Mouse (Mus musculus) lung, adult 2 months (tissue): ENCODE results near the gene Pced1a.

Source experiments
- CTCF ChIP-seq: fragments of 200-500 bp; IDR thresholded peaks from 2 replicates; pipeline ENCODE4 v1.5.1; 2011; ENCODE audit warnings: mild to moderate bottlenecking, low read length, control low read depth; ENCODE audit not compliant: insufficient read depth
- POLR2A ChIP-seq: fragments of 200-500 bp; IDR thresholded peaks from 2 replicates; pipeline ENCODE4 v1.6.1; 2011; ENCODE audit warnings: low read depth, mild to moderate bottlenecking, control low read depth, low read length, borderline replicate concordance; ENCODE audit errors: extremely low read depth

- peak; percentile 38 for TF ChIP-seq CTCF
- TF ChIP-seq POLR2A: peak; percentile 87
These were observed at the start of gene Pced1a, which contains the start of gene Vps16 for GRCm38 (mm10) chr2:130424126-130424853.
